Comparison of ENCODE assay signal across 9 mouse cellular contexts in genomic region chr3:109732327-109733182, GRCm38 (mm10).
A peak's percentile ranks its signal among the peaks of the same experiment; 100 is the strongest.
DNase-seq lines count a peak whose midpoint lies in the region; ATAC-seq and TF ChIP-seq lines count a peak whose summit lies in the region.
"Had no signal": no experiment of that assay in that cellular context is flagged by ENCODE, and none has a peak within 500 bp of the region (broad histone marks: within the 10 kb centered on the region; RNA-seq: fewer than 3 reads in every experiment).

No protein-coding gene starts in this region.

- no peak overlapping the region for H3K4me3 ChIP-seq in liver, adult 2 months (ENCODE audit: insufficient read depth, low read depth, low read length)
- no peak overlapping the region for H3K4me3 ChIP-seq in liver, embryonic 12.5 days
- no peak overlapping the region for H3K4me3 ChIP-seq in forebrain, embryonic 10.5 days
- H3K4me3 ChIP-seq in midbrain, embryonic 15.5 days = no peak overlapping the region
- H3K4me3 ChIP-seq: myocyte had no signal

- no peak for ATAC-seq in liver, embryonic 12.5 days
- ATAC-seq in midbrain, embryonic 15.5 days (replicated peaks) = peak; percentile 95

- no peaks in the 10 kb centered on the region for H3K4me1 ChIP-seq in liver, adult 2 months (ENCODE audit: control insufficient read depth, insufficient read depth, low read length)
- no peaks in the 10 kb centered on the region for H3K4me1 ChIP-seq in liver, embryonic 12.5 days
- H3K4me1 ChIP-seq in forebrain, embryonic 10.5 days = peaks cover 19% of the 10 kb centered on the region
- peaks cover 25% of the 10 kb centered on the region for H3K4me1 ChIP-seq in midbrain, embryonic 15.5 days

- 55% methylated on average over 10 of the region's 10 CpGs for WGBS in liver, adult 2 months
- 53% methylated on average over 10 of the region's 10 CpGs for WGBS in liver, embryonic 12.5 days (ENCODE audit: insufficient replicate concordance)
- 71% methylated on average over 10 of the region's 10 CpGs for WGBS in forebrain, embryonic 10.5 days
- WGBS in midbrain, embryonic 15.5 days = 41% methylated on average over 10 of the region's 10 CpGs

- DNase-seq in liver, adult 2 months (ENCODE audit: extremely low read depth, low read depth, low spot score) = peak; percentile 2
- peak; percentile 84 for DNase-seq in brain, adult 2 months (ENCODE audit: low read depth, low spot score)
- peak; percentile 17 for DNase-seq in forebrain, embryonic 10.5 days (ENCODE audit: extremely low spot score, low spot score)
- DNase-seq in kidney, adult 9 months = peak; percentile 40
- no peak for DNase-seq in gastrocnemius, adult 8-10 months (ENCODE audit: low spot score in 2 of 2)
- DNase-seq in thymus, postnatal 14 days = no peak

- H3K4me2 ChIP-seq in liver, embryonic 12.5 days = no peak overlapping the region
- no peak overlapping the region for H3K4me2 ChIP-seq in midbrain, embryonic 15.5 days

- H3K27me3 ChIP-seq in liver, adult 2 months (ENCODE audit: control insufficient read depth, insufficient read depth, low read length) = no peaks in the 10 kb centered on the region
- no peaks in the 10 kb centered on the region for H3K27me3 ChIP-seq in liver, embryonic 12.5 days (replicated peaks)
- no peaks in the 10 kb centered on the region for H3K27me3 ChIP-seq in forebrain, embryonic 10.5 days (ENCODE audit: poor library complexity, severe bottlenecking)
- H3K27me3 ChIP-seq in midbrain, embryonic 15.5 days (replicated peaks) = no peaks in the 10 kb centered on the region

- no peak for TF ChIP-seq POLR2A in liver, adult 2 months (IDR thresholded peaks at IDR 0.05; ENCODE audit: extremely low read depth, insufficient read depth, low read length)

- no peaks in the 10 kb centered on the region for H3K9me3 ChIP-seq in liver, embryonic 12.5 days (replicated peaks)
- H3K9me3 ChIP-seq in forebrain, embryonic 10.5 days = no peaks in the 10 kb centered on the region
- no peaks in the 10 kb centered on the region for H3K9me3 ChIP-seq in midbrain, embryonic 15.5 days

- no peak overlapping the region for H3K27ac ChIP-seq in liver, adult 2 months (replicated peaks; ENCODE audit: insufficient read depth, low read depth, low read length)
- no peak overlapping the region for H3K27ac ChIP-seq in liver, embryonic 12.5 days
- no peak overlapping the region for H3K27ac ChIP-seq in forebrain, embryonic 10.5 days
- H3K27ac ChIP-seq in midbrain, embryonic 15.5 days = peak overlapping the region; percentile 14

- no peak overlapping the region for H3K9ac ChIP-seq in liver, adult 2 months (ENCODE audit: low read depth, low read length)
- H3K9ac ChIP-seq in liver, embryonic 12.5 days = no peak overlapping the region
- no peak overlapping the region for H3K9ac ChIP-seq in midbrain, embryonic 15.5 days

- TF ChIP-seq CTCF in liver, adult 2 months (IDR thresholded peaks at IDR 0.05; ENCODE audit: low read depth, low read length) = no peak

- H3K36me3 ChIP-seq in liver, adult 2 months (ENCODE audit: control insufficient read depth, insufficient read depth, low read length) = no peaks in the 10 kb centered on the region
- H3K36me3 ChIP-seq in liver, embryonic 12.5 days = no peaks in the 10 kb centered on the region
- H3K36me3 ChIP-seq in forebrain, embryonic 10.5 days (replicated peaks) = no peaks in the 10 kb centered on the region
- H3K36me3 ChIP-seq in midbrain, embryonic 15.5 days (replicated peaks) = no peaks in the 10 kb centered on the region

- H3K79me2 ChIP-seq in liver, adult 2 months (ENCODE audit: control insufficient read depth, insufficient read depth, low read length) = no peaks in the 10 kb centered on the region

Comparison
In these comparisons a context has a peak if more than half of its experiments do, and no peak if none do; other contexts are left out.
1. DNase-seq: peak in liver, adult 2 months (single experiment), brain, adult 2 months (single experiment), forebrain, embryonic 10.5 days (single experiment) and kidney, adult 9 months (single experiment); none in gastrocnemius, adult 8-10 months (0 of 2) and thymus, postnatal 14 days (single experiment).